Mouse (Mus musculus) CH12.LX (cell line): ENCODE data around the gene Prss22. TPM values are rescaled to one million over a fixed set of nuclear protein-coding genes. Genes with fewer than 3 reads are reported as not detected.

Experiments
- DNase-seq: peaks from one replicate; pipeline ENCODE4 v3.0.0-alpha.2; 2013; ENCODE audit errors: extremely low read depth
- H3K27ac ChIP-seq: 2 replicates; pipeline ENCODE4 v1.5.1; 2012; ENCODE audit warnings: low read depth, mild to moderate bottlenecking, control low read depth, moderate library complexity; ENCODE audit not compliant: insufficient read depth
- H3K27me3 ChIP-seq: replicated peaks from 2 replicates; pipeline ENCODE3; 2012; ENCODE audit warnings: inconsistent platforms
- H3K36me3 ChIP-seq, 2 experiments: replicated peaks in 1 of 2; 2 replicates each; pipeline versions ENCODE3 to v1.6.1; 2012; ENCODE audit warnings: inconsistent platforms in 1 of 2, low read length in 1 of 2, mild to moderate bottlenecking in 1 of 2, mixed read lengths in 1 of 2, moderate library complexity in 1 of 2; ENCODE audit not compliant: control insufficient read depth in 1 of 2, insufficient read depth in 1 of 2
- H3K4me1 ChIP-seq, 2 experiments: 2 replicates each; pipeline ENCODE4 v1.6.1; 2012; ENCODE audit warnings: inconsistent platforms in 1 of 2, moderate library complexity in 1 of 2; ENCODE audit not compliant: insufficient read depth in 2 of 2, control insufficient read depth in 1 of 2
- H3K4me2 ChIP-seq: 2 replicates; pipeline ENCODE4 v1.6.1; 2012; ENCODE audit warnings: low read depth, mild to moderate bottlenecking, control low read depth; ENCODE audit not compliant: poor library complexity, insufficient read depth, severe bottlenecking
- H3K4me3 ChIP-seq, 3 experiments: fragments of 150-350 bp in 1 of 3; sonication (generic) in 1 of 3; replicated peaks in 1 of 3; 2 replicates each; pipeline versions ENCODE3 to v1.5.1; 2011 to 2012; ENCODE audit warnings: low read depth in 2 of 3, low read length in 2 of 3, mild to moderate bottlenecking in 2 of 3, moderate library complexity in 2 of 3, control low read depth in 1 of 3, improper control_type of control experiment in 1 of 3, inconsistent platforms in 1 of 3, mixed read lengths in 1 of 3; ENCODE audit not compliant: poor library complexity in 1 of 3
- H3K79me2 ChIP-seq: replicated peaks from 2 replicates; pipeline ENCODE4 v1.6.1; 2012; ENCODE audit warnings: mild to moderate bottlenecking, moderate library complexity; ENCODE audit not compliant: control insufficient read depth, poor library complexity, insufficient read depth, severe bottlenecking; ENCODE audit errors: extremely low read depth
- H3K9ac ChIP-seq: 2 replicates; pipeline ENCODE4 v1.6.1; 2012; ENCODE audit warnings: low read depth, mild to moderate bottlenecking, control low read depth, moderate library complexity; ENCODE audit not compliant: insufficient read depth
- H3K9me3 ChIP-seq: replicated peaks from 2 replicates; pipeline ENCODE3; 2012; ENCODE audit warnings: low read length, inconsistent platforms, mixed read lengths
- CHD1 ChIP-seq: IDR thresholded peaks from 2 replicates; pipeline ENCODE4 v1.6.1; 2012; ENCODE audit warnings: low read depth, low read length, improper control_type of control experiment, inconsistent platforms
- CHD2 ChIP-seq: IDR thresholded peaks from 2 replicates; pipeline ENCODE4 v1.6.1; 2011; ENCODE audit warnings: low read length, improper control_type of control experiment
- CTCF ChIP-seq, 2 experiments: IDR thresholded peaks in 1 of 2; conservative IDR thresholded peaks in 1 of 2; 2 replicates each; pipeline ENCODE4 v1.5.1; 2011 to 2012; ENCODE audit warnings: low read depth in 2 of 2, low read length in 2 of 2, improper control_type of control experiment in 1 of 2, inconsistent platforms in 1 of 2, mild to moderate bottlenecking in 1 of 2, moderate library complexity in 1 of 2
- ELF1 ChIP-seq: IDR thresholded peaks from 2 replicates; pipeline ENCODE4 v1.6.1; 2014; ENCODE audit warnings: low read depth, mild to moderate bottlenecking, inconsistent platforms, low read length, improper control_type of control experiment
- EP300 ChIP-seq: IDR thresholded peaks from 2 replicates; pipeline ENCODE4 v1.6.1; 2011; ENCODE audit warnings: low read length, improper control_type of control experiment
- ETS1 ChIP-seq: conservative IDR thresholded peaks from 2 replicates; pipeline ENCODE4 v1.6.1; 2012; ENCODE audit warnings: low read depth, mild to moderate bottlenecking, inconsistent platforms, low read length, improper control_type of control experiment, moderate library complexity
- HCFC1 ChIP-seq: IDR thresholded peaks from 2 replicates; pipeline ENCODE4 v1.6.1; 2012; ENCODE audit warnings: low read depth, mild to moderate bottlenecking, inconsistent platforms, low read length, improper control_type of control experiment
- JUN ChIP-seq: IDR thresholded peaks from 2 replicates; pipeline ENCODE4 v1.6.1; 2011; ENCODE audit warnings: low read depth, mild to moderate bottlenecking, low read length, improper control_type of control experiment, moderate library complexity; ENCODE audit not compliant: insufficient read depth
- MAFK ChIP-seq: IDR thresholded peaks from 2 replicates; pipeline ENCODE4 v1.6.1; 2011; ENCODE audit warnings: low read length, improper control_type of control experiment; ENCODE audit not compliant: insufficient replicate concordance
- MAX ChIP-seq: IDR thresholded peaks from 2 replicates; pipeline ENCODE4 v1.6.1; 2011; ENCODE audit warnings: low read length, improper control_type of control experiment
- MAZ ChIP-seq: IDR thresholded peaks from 2 replicates; pipeline ENCODE4 v1.6.1; 2012; ENCODE audit warnings: low read depth, mild to moderate bottlenecking, inconsistent platforms, low read length, improper control_type of control experiment, moderate library complexity
- MEF2A ChIP-seq: IDR thresholded peaks from 2 replicates; pipeline ENCODE4 v1.6.1; 2014; ENCODE audit warnings: low read depth, mild to moderate bottlenecking, inconsistent platforms, low read length, improper control_type of control experiment, borderline replicate concordance
- MXI1 ChIP-seq: IDR thresholded peaks from 2 replicates; pipeline ENCODE4 v1.6.1; 2011; ENCODE audit warnings: mild to moderate bottlenecking, low read depth, low read length, improper control_type of control experiment
- NRF1 ChIP-seq: IDR thresholded peaks from 2 replicates; pipeline ENCODE4 v1.6.1; 2014; ENCODE audit warnings: low read depth, mild to moderate bottlenecking, inconsistent platforms, low read length, improper control_type of control experiment, moderate library complexity
- POLR2A ChIP-seq: IDR thresholded peaks from 2 replicates; pipeline ENCODE4 v1.6.1; 2011; ENCODE audit warnings: low read depth, mild to moderate bottlenecking, improper control_type of control experiment, low read length
- RAD21 ChIP-seq: IDR thresholded peaks from 2 replicates; pipeline ENCODE4 v1.6.1; 2011; ENCODE audit warnings: low read depth, mild to moderate bottlenecking, low read length, improper control_type of control experiment, moderate library complexity
- SMC3 ChIP-seq: IDR thresholded peaks from 2 replicates; pipeline ENCODE4 v1.6.1; 2011; ENCODE audit warnings: low read depth, low read length, improper control_type of control experiment
- UBTF ChIP-seq: IDR thresholded peaks from 2 replicates; pipeline ENCODE4 v1.6.1; 2012; ENCODE audit warnings: low read depth, mild to moderate bottlenecking, inconsistent platforms, low read length, improper control_type of control experiment, moderate library complexity
- USF2 ChIP-seq: conservative IDR thresholded peaks from 2 replicates; pipeline ENCODE4 v1.6.1; 2011; ENCODE audit warnings: low read depth, low read length, improper control_type of control experiment
- ZNF384 ChIP-seq: IDR thresholded peaks from 2 replicates; pipeline ENCODE4 v1.6.1; 2012; ENCODE audit warnings: low read depth, low read length, improper control_type of control experiment, inconsistent platforms
- dilution Hi-C: fragments of 300-500 bp; cut with MboI; formaldehyde crosslinking; loops from 2 replicates; pipeline ENCODE4 v1.14.3; 2020; ENCODE audit warnings: low sequenced_read_pairs; ENCODE audit not compliant: extremely low pct_unique_long_range_greater_than_20kb, extremely low pct_ligation_motif_present
- in situ Hi-C: fragments of 300-500 bp; cut with MboI; formaldehyde crosslinking; loops from 3 replicates; pipeline ENCODE4 v1.14.3; 2019; ENCODE audit warnings: low sequenced_read_pairs, low pct_ligation_motif_present, low pct_unique_long_range_greater_than_20kb, mixed read lengths
- polyA plus RNA-seq: library from polyadenylated mRNA; unstranded; fragments of >175 nt; gene quantifications from 2 replicates; pipeline ENCODE4 v1.2.1, GENCODE M21; 2012; ENCODE audit warnings: low read depth; ENCODE audit not compliant: insufficient read length
- total RNA-seq, 2 experiments: library from RNA; depleted of rRNA; stranded (reverse); fragments of 300-350 nt in 1 of 2; fragments of >200 nt in 1 of 2; gene quantifications; 2 replicates each; pipeline ENCODE4 v1.2.3; 2012 to 2014

Prss22 gene
- total and polyA plus RNA-seq, 3 experiments: not detected

- no peak overlapping the region for H3K27ac ChIP-seq
- dilution Hi-C loops (no loop called here), in situ Hi-C loops (no loop called here)
- H3K9ac ChIP-seq: no peak overlapping the region
- no peaks in the 10 kb centered on the region for H3K79me2 ChIP-seq
- no peaks in the 10 kb centered on the region for H3K9me3 ChIP-seq
- H3K27me3 ChIP-seq: no peaks in the 10 kb centered on the region
- peaks cover 23 to 52% of the 10 kb centered on the region in 2 experiments for H3K36me3 ChIP-seq
- no peaks in the 10 kb centered on the region for H3K4me1 ChIP-seq
- H3K4me2 ChIP-seq: no peak overlapping the region
- DNase-seq: no peak
- H3K4me3 ChIP-seq: no peak overlapping the region
- TF ChIP-seq MAZ: no peak
- no peak for TF ChIP-seq RAD21
- TF ChIP-seq USF2: no peak
- TF ChIP-seq NRF1: no peak
- TF ChIP-seq ELF1: no peak
- TF ChIP-seq ZNF384: no peak
- no peak for TF ChIP-seq UBTF
- no peak for TF ChIP-seq CHD1
- TF ChIP-seq CTCF (conservative IDR thresholded peaks at IDR 0.05 in 1 of 2, IDR thresholded peaks at IDR 0.05 in 1 of 2; ENCODE audit: low read depth in 2 of 2, low read length in 2 of 2): no peak
- no peak for TF ChIP-seq JUN
- no peak for TF ChIP-seq ETS1
- no peak for TF ChIP-seq POLR2A
- no peak for TF ChIP-seq MAFK
- TF ChIP-seq CHD2: no peak
- no peak for TF ChIP-seq HCFC1
- no peak for TF ChIP-seq MXI1
- no peak for TF ChIP-seq MAX
- TF ChIP-seq MEF2A: no peak
- TF ChIP-seq, all 38 proteins: peak for 0
These were observed 47.7 kb upstream of the Prss22 start for GRCm38 (mm10) chr17:24045608-24046007.

DNA sequence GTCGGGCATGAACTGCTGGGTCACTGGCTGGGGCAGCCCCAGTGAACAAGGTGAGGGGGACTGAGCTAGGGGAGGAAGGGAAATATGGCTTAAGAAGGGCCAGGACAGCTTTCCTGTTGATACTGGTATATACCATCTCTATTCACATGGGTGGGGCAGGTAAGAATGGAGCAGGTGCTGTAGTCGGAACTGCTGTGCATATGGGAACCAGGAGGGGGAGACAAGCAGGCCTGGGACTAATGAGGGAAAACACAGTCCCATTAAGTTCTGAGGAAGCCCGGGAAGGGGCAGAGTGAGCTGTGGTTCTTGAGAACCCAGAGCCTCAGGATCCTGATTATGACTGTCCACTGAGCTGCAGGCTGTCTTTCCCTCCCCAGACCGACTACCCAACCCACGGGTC, 46.6 kb upstream of the Prss22 start:
- Histone ChIP-seq H3K9me3 (peaks cover 5% of the 10 kb centered on the region), H3K27me3 (no peaks in the 10 kb centered on the region), H3K27ac (no peak overlapping the region), H3K4me2 (no peak overlapping the region), H3K36me3 (peaks cover 19 to 42% of the 10 kb centered on the region in 2 experiments), H3K4me1 (no peaks in the 10 kb centered on the region)
- in situ Hi-C loops: no loop called here
- TF ChIP-seq CTCF (conservative IDR thresholded peaks at IDR 0.05 in 1 of 2, IDR thresholded peaks at IDR 0.05 in 1 of 2; ENCODE audit: low read depth in 2 of 2, low read length in 2 of 2) (peak in 1 of 2 experiments; percentile 27; a peak in 1 of 4 replicates), EP300 (no peak), POLR2A (no peak), SMC3 (peak; percentile 16; the same call in 1 of the 2 replicates), MAX (no peak), USF2 (no peak), ELF1 (no peak)
- TF ChIP-seq, all 38 proteins: peak for 2
- Histone ChIP-seq H3K79me2 (no peaks in the 10 kb centered on the region), H3K4me3 (no peak overlapping the region), H3K9ac (no peak overlapping the region)
- DNase-seq: no peak
- dilution Hi-C loops: no loop called here
